Mouse (Mus musculus) stomach, postnatal 0 days (tissue): Measurements from ENCODE around the gene 6430550D23Rik.

Source experiments
- CTCF ChIP-seq: IDR thresholded peaks from 2 replicates; pipeline ENCODE4 v1.5.1; 2016; ENCODE audit warnings: antibody characterized with exemption, low read depth, mild to moderate bottlenecking, moderate library complexity
- EP300 ChIP-seq: optimal IDR thresholded peaks from 2 replicates; pipeline ENCODE3; 2016; ENCODE audit warnings: antibody characterized with exemption

DNA sequence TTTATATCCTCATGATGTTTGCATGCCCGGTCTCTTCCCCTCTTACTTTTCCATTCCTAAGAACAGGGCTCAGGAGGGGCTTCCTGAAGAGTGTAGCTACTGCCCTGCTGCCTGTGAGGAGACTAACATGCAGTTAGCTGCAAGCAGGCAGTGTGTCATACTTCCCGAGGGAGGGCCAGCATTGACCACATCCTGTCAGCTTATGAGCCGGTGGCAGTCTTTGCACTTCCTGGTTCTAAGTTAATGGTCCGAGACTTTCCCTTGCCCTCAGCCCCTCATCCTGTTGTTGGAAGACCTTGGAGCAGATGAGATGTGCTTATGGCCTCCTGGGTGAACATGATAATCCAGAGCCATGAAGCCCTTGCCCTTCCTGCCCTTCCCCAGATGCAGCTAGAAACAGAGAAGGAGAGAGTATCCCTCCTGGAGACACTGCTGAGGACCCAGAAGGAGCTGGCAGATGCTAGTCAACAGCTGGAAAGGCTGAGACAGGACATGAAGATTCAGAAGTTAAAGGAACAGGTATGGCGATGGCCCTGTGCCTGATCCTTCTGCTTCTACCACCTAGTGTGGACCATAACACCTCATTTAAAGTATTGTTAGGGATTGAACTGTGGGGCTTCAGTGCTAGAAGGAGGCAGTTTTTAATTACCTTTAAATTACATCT, 28.3 kb downstream of the 6430550D23Rik start:
- TF ChIP-seq CTCF (no peak), EP300 (no peak)
